Mouse (Mus musculus) E14TG2a.4 (cell line): ENCODE measurements around the gene Tle6.

Experiments used
- CTCF ChIP-seq: conservative IDR thresholded peaks from 2 replicates; pipeline ENCODE4 v1.5.1; 2014; ENCODE audit warnings: low read length
- NANOG ChIP-seq: IDR thresholded peaks from 2 replicates; pipeline ENCODE4 v1.6.1; 2014; ENCODE audit warnings: borderline replicate concordance, low read length, mixed read lengths
- POU5F1 ChIP-seq: IDR thresholded peaks from 2 replicates; pipeline ENCODE4 v1.6.1; 2014; ENCODE audit warnings: low read length, borderline replicate concordance

DNA sequence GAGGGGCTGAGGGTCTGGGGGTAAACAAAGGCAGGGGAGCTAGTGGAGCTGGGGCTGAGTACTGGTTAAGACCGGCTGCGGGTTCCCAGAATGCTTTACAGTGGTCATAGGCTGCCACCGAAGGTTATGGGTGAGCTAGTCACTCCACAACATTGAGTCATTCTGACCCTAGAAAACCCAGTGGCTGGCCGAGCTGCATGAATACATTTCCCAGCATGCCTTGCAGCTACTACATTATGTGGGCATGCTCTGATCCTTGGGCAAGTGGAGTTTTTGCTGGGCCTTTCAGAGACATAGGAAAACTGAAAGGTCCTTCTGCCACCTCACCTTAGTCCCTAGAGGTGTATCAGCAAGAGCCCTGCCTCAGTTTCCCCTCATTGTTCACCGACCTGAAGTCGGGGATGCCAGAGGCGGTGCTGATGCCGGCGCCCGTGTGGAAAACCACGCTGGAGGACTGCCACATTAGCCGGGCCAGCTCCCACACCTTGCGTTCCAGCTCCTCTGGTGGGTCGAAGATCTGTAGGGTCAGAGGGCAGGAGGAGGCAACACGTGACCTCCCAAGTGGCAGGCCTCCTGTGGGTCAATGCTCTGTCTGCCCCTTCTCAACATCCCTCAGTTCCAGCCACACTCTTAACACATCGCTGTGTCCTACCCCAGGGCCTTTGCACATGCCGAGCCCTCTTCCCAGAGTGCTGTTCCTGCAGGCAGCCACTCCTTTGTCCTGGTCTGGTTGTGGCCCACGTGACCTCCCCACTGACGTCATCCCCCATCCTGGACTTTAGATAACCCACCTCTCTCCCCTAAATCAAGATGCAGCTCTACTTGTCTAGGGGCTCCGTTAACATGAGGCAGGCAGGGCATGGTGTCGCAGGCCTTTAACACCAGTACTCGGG is 25.5 kb upstream of the Tle6 start:
- no peak for TF ChIP-seq POU5F1
- TF ChIP-seq CTCF: no peak
- TF ChIP-seq NANOG: no peak
